ENCODE assay signal across 23 mouse cellular contexts in the genomic region with DNA sequence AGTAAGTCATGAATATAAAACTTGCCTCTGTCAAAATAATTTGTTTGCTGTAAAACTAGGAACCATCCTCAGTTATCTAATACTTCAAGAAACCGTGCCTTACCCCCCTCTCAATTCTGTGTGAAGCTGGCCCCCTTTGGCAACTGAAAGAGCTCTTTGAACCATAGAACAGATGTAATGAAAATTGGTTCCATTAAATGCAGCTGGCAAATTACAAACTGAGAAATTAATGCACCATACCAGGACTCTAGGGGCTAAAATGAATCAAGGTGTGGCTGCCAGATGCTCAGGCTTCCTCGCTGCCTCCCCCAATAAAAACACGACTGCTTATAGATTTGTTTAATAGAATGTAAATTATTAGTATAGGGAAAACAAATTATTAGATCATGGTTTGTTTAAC.
DNase-seq lines count a peak whose midpoint lies in the region; ATAC-seq lines count a peak whose summit lies in the region.
"Had no signal": no experiment of that assay in that cellular context is flagged by ENCODE, and none has a peak within 500 bp of the region (broad histone marks: within the 10 kb centered on the region; RNA-seq: fewer than 3 reads in every experiment).

No protein-coding gene starts in this region.

- 56% methylated on average over 3 of the region's 3 CpGs for WGBS in forebrain, embryonic 14.5 days
- 59% methylated on average over 3 of the region's 3 CpGs for WGBS in forebrain, embryonic 13.5 days
- 33% methylated on average over 3 of the region's 3 CpGs for WGBS in neural tube, embryonic 14.5 days

- no peak overlapping the region for H3K4me3 ChIP-seq in forebrain, embryonic 14.5 days (ENCODE audit: low read depth, low read length)
- H3K4me3 ChIP-seq in forebrain, embryonic 13.5 days = no peak overlapping the region
- no peak overlapping the region for H3K4me3 ChIP-seq in neural tube, embryonic 14.5 days (ENCODE audit: low read depth, low read length)
- H3K4me3 ChIP-seq: embryonic facial prominence, embryonic 12.5 days; erythroblast, embryonic 14.5 days; forebrain, embryonic 12.5 days; gastrocnemius, adult 2 months; hindbrain, embryonic 12.5 days; hindbrain, embryonic 15.5 days had no signal

- H3K4me1 ChIP-seq in forebrain, embryonic 14.5 days (ENCODE audit: control insufficient read depth, insufficient read depth, low read length) = no peaks in the 10 kb centered on the region
- H3K4me1 ChIP-seq in forebrain, embryonic 13.5 days = no peaks in the 10 kb centered on the region
- H3K4me1 ChIP-seq in neural tube, embryonic 14.5 days (ENCODE audit: control insufficient read depth, insufficient read depth, low read length) = no peaks in the 10 kb centered on the region
- H3K4me1 ChIP-seq: embryonic facial prominence, embryonic 12.5 days; forebrain, embryonic 12.5 days; hindbrain, embryonic 12.5 days; hindbrain, embryonic 15.5 days had no signal

- no peaks in the 10 kb centered on the region for H3K36me3 ChIP-seq in forebrain, embryonic 14.5 days (ENCODE audit: control insufficient read depth, insufficient read depth, low read length)
- H3K36me3 ChIP-seq in forebrain, embryonic 13.5 days (ENCODE audit: poor library complexity, severe bottlenecking) = no peaks in the 10 kb centered on the region
- no peaks in the 10 kb centered on the region for H3K36me3 ChIP-seq in neural tube, embryonic 14.5 days (ENCODE audit: control insufficient read depth, insufficient read depth, low read length)
- H3K36me3 ChIP-seq: embryonic facial prominence, embryonic 12.5 days; forebrain, embryonic 12.5 days; hindbrain, embryonic 12.5 days; hindbrain, embryonic 15.5 days had no signal

- no peaks in the 10 kb centered on the region for H3K27me3 ChIP-seq in forebrain, embryonic 14.5 days (replicated peaks; ENCODE audit: control insufficient read depth, insufficient read depth, low read length)
- no peaks in the 10 kb centered on the region for H3K27me3 ChIP-seq in forebrain, embryonic 13.5 days
- no peaks in the 10 kb centered on the region for H3K27me3 ChIP-seq in neural tube, embryonic 14.5 days (ENCODE audit: control insufficient read depth, insufficient read depth, low read length)
- H3K27me3 ChIP-seq: embryonic facial prominence, embryonic 12.5 days; forebrain, embryonic 12.5 days; hindbrain, embryonic 12.5 days; hindbrain, embryonic 15.5 days had no signal

- H3K27ac ChIP-seq in forebrain, embryonic 14.5 days (ENCODE audit: low read depth, low read length) = no peak overlapping the region
- no peak overlapping the region for H3K27ac ChIP-seq in forebrain, embryonic 13.5 days
- H3K27ac ChIP-seq in neural tube, embryonic 14.5 days (ENCODE audit: low read depth, low read length) = no peak overlapping the region
- H3K27ac ChIP-seq: embryonic facial prominence, embryonic 12.5 days; forebrain, embryonic 12.5 days; gastrocnemius, adult 2 months; hindbrain, embryonic 12.5 days; hindbrain, embryonic 15.5 days had no signal

- H3K4me2 ChIP-seq in forebrain, embryonic 14.5 days (ENCODE audit: low read length) = no peak overlapping the region
- no peak overlapping the region for H3K4me2 ChIP-seq in forebrain, embryonic 13.5 days
- no peak overlapping the region for H3K4me2 ChIP-seq in neural tube, embryonic 14.5 days (ENCODE audit: low read depth, low read length)
- H3K4me2 ChIP-seq: embryonic facial prominence, embryonic 12.5 days; forebrain, embryonic 12.5 days; heart, embryonic 11.5 days; hindbrain, embryonic 12.5 days; hindbrain, embryonic 15.5 days had no signal

- peak; percentile 18 for DNase-seq in forebrain, embryonic 14.5 days (ENCODE audit: low spot score)
- peak; percentile 9 for DNase-seq in retina, embryonic 14.5 days (ENCODE audit: low spot score)
- no peak for DNase-seq in retina, postnatal 1 day
- DNase-seq in right cerebral cortex, postnatal 36 days (ENCODE audit: low spot score in 2 of 2) = no peak
- DNase-seq: adrenal gland, adult 2 months; adrenal gland, postnatal 25 days; cerebellum, adult 18-20 months; cerebellum, adult 9-10 months; cerebellum, postnatal 14 days; embryo, embryonic 11 days; forebrain, postnatal 0 days; gastrocnemius, adult 2 months; gastrocnemius, postnatal 14 days; heart, adult 11 months had no signal

- no peaks in the 10 kb centered on the region for H3K9me3 ChIP-seq in forebrain, embryonic 14.5 days (replicated peaks; ENCODE audit: control insufficient read depth, low read length)
- H3K9me3 ChIP-seq in forebrain, embryonic 13.5 days (replicated peaks) = no peaks in the 10 kb centered on the region
- no peaks in the 10 kb centered on the region for H3K9me3 ChIP-seq in neural tube, embryonic 14.5 days (ENCODE audit: control insufficient read depth, low read length)
- H3K9me3 ChIP-seq: embryonic facial prominence, embryonic 12.5 days; forebrain, embryonic 12.5 days; hindbrain, embryonic 12.5 days; hindbrain, embryonic 15.5 days had no signal

- H3K9ac ChIP-seq in forebrain, embryonic 14.5 days (ENCODE audit: low read length) = no peak overlapping the region
- no peak overlapping the region for H3K9ac ChIP-seq in forebrain, embryonic 13.5 days
- no peak overlapping the region for H3K9ac ChIP-seq in neural tube, embryonic 14.5 days (replicated peaks; ENCODE audit: low read depth, low read length)
- H3K9ac ChIP-seq: embryonic facial prominence, embryonic 12.5 days; forebrain, embryonic 12.5 days; forebrain, postnatal 0 days; hindbrain, embryonic 12.5 days; hindbrain, embryonic 15.5 days had no signal

- ATAC-seq in forebrain, embryonic 14.5 days = no peak
- no peak for ATAC-seq in forebrain, embryonic 13.5 days
- ATAC-seq in neural tube, embryonic 14.5 days (ENCODE audit: low read depth) = peak; percentile 54; the same call in 1 of the 2 replicates
- ATAC-seq: CD4-positive, CD25-positive, alpha-beta regulatory T cell, adult 4 months; forebrain, postnatal 0 days had no signal

Comparison
In these comparisons a context has a peak if more than half of its experiments do, and no peak if none do; other contexts are left out.
1. DNase-seq: peak in forebrain, embryonic 14.5 days (single experiment) and retina, embryonic 14.5 days (single experiment); none in retina, postnatal 1 day (single experiment) and right cerebral cortex, postnatal 36 days (0 of 2).